Mouse (Mus musculus) megakaryocyte, embryonic 14.5 days (primary cell): ENCODE results near the gene Trim44.

Experiments
- FLI1 ChIP-seq: IDR thresholded peaks from 2 replicates; pipeline ENCODE4 v1.6.1; 2012; ENCODE audit warnings: low read length, inconsistent platforms, mixed read lengths
- GATA1 ChIP-seq: IDR thresholded peaks from 3 replicates; pipeline ENCODE4 v1.6.1; 2012; ENCODE audit warnings: mixed read lengths, low read length, inconsistent platforms, borderline replicate concordance

DNA sequence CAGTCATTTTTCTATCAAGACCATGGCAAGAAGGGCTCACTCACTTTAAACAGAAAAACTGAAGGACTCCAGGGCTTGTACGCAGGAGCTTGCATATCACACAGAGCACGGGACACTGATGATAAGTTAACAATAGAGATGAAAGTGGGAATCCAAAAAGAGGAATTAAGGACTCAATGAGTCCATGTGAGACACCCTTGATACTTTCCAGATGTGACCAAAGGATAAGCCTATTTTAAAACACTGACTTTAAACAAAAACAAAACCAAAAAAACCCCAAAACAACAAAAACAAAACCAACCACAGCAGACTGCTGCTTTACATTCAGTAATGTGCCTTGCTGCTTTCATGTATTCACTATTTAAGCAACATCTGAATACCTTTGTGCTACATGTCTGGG lies 75.7 kb downstream of the Trim44 start:
- no peak for TF ChIP-seq GATA1
- TF ChIP-seq FLI1: no peak
